8 mouse cellular contexts compared by ENCODE assay signal in the genomic region with DNA sequence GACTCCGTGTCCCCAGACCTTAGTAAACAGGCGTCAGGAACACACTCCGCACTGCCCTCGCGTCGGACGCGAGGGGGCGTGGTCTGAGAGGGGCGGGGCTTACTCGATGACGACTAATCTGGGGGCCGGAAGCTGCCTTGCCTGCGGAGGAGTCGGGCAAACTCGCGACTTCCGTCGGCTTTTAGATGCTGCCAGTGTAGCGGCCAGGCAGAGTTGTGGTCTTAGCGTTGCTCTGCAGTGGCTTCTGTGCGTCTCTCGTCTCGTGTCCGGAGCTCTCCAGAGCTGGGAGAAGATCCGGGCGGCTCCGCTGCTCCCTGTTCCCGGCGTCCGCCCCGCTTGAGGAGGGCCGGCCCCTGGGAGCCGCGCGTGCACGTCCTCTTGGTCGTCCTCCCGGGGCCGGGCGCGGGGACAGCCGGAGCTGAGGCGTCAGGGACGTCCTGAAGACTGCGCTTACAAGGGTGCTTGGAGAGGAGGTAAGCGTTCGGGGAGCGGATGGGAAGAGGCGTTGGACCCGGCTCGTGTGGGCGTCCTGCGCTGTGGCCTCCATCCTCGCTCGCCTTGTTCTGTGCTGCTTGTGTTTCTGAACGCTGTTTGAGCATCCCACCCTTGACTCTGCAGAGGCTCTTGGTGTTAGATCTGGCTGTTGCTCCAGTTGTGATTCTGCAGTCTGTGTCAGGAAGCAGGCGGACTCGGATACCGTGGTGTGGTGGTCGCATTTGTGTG. TPM values are rescaled to one million over a fixed set of nuclear protein-coding genes. Genes with fewer than 3 reads are reported as not detected.
DNase-seq lines count a peak whose midpoint lies in the region; ATAC-seq lines count a peak whose summit lies in the region.

Gene Zc3h13, plus strand, starts transcription at position 181 of the 723 bp plus-strand sequence.

- peak within 1 kb of the TSS; percentile 97 for H3K9ac ChIP-seq in kidney, embryonic 15.5 days

- no peaks in the 10 kb centered on the region for H3K36me3 ChIP-seq in heart, embryonic 10.5 days
- no peaks in the 10 kb centered on the region for H3K36me3 ChIP-seq in kidney, embryonic 15.5 days

- H3K4me2 ChIP-seq in kidney, embryonic 15.5 days = peak within 1 kb of the TSS; percentile 75

- DNase-seq in B cell, adult 2 months = peak; percentile 99
- DNase-seq in brain, adult 2 months (ENCODE audit: low read depth, low spot score) = peak; percentile 96
- peak; percentile 97 for DNase-seq in heart, embryonic 10.5 days (ENCODE audit: low spot score)
- peak; percentile 97 for DNase-seq in liver
- peak; percentile 95 to 99 for DNase-seq in spleen, postnatal 4 days (ENCODE audit: low spot score in 2 of 2)

- peaks cover 13% of the 10 kb centered on the region for H3K4me1 ChIP-seq in heart, embryonic 10.5 days
- H3K4me1 ChIP-seq in kidney, embryonic 15.5 days = peaks cover 11% of the 10 kb centered on the region

- H3K4me3 ChIP-seq in heart, embryonic 10.5 days = peak within 1 kb of the TSS; percentile 98
- peak within 1 kb of the TSS; percentile 100 for H3K4me3 ChIP-seq in kidney, embryonic 15.5 days (replicated peaks)

- H3K9me3 ChIP-seq in heart, embryonic 10.5 days = no peaks in the 10 kb centered on the region
- no peaks in the 10 kb centered on the region for H3K9me3 ChIP-seq in kidney, embryonic 15.5 days (replicated peaks)

- WGBS in heart, embryonic 10.5 days = under 1% methylated on average over 61 of the region's 61 CpGs
- under 1% methylated on average over 61 of the region's 61 CpGs for WGBS in kidney, embryonic 15.5 days

- H3K27me3 ChIP-seq in heart, embryonic 10.5 days (ENCODE audit: insufficient read depth, poor library complexity, severe bottlenecking) = no peaks in the 10 kb centered on the region
- 0 out of 2 replicates have a peak, but pooled peaks cover 3% of the 10 kb centered on the region for H3K27me3 ChIP-seq in kidney, embryonic 15.5 days

- peak; percentile 99 for ATAC-seq in erythroblast, adult 5-6 weeks (replicated peaks; ENCODE audit: low FRiP score, poor library complexity, severe bottlenecking)
- peak; percentile 98 for ATAC-seq in kidney, embryonic 15.5 days (replicated peaks; ENCODE audit: low FRiP score)
- ATAC-seq in monocyte, adult 5-6 weeks (replicated peaks; ENCODE audit: insufficient number of reproducible peaks, low FRiP score, low TSS enrichment, poor library complexity, severe bottlenecking) = peak; percentile 99

- H3K27ac ChIP-seq in heart, embryonic 10.5 days = peak within 1 kb of the TSS; percentile 94
- peak within 1 kb of the TSS; percentile 91 for H3K27ac ChIP-seq in kidney, embryonic 15.5 days

RNA-seq across cellular contexts. Expression of gene Zc3h13, which starts in this region (rescaled TPM):
- 8.6 and 21.3 TPM in 2 replicates for total RNA-seq in erythroblast, adult 5-6 weeks (2015; ENCODE audit: low replicate concordance)
- 15.9 and 16.7 TPM in 2 replicates for total RNA-seq in erythroblast, adult 5-6 weeks (2017; ENCODE audit: low replicate concordance)
- 25.3 and 26.2 TPM in 2 replicates for polyA plus RNA-seq in heart, embryonic 10.5 days (2016; fragmentation: Nextera tagmentation; extraction: Ambion mirVana)
- 34.0 and 36.1 TPM in 2 replicates for polyA plus RNA-seq in kidney, embryonic 15.5 days (2015; fragmentation: Nextera tagmentation; extraction: Ambion mirVana)
- total RNA-seq in monocyte, adult 5-6 weeks (2017) = 24.7 to 48.8 TPM (median 34.9 TPM) in 3 replicates

Comparison
In these comparisons a context has a peak if more than half of its experiments do, and no peak if none do; other contexts are left out.
1. Peak in every context shown above with its lines: DNase-seq, ATAC-seq, H3K4me3 ChIP-seq and H3K27ac ChIP-seq.